Mouse (Mus musculus) erythroblast, adult 5-6 weeks (primary cell): ENCODE data around the gene Prlr. TPM values are rescaled to one million over a fixed set of nuclear protein-coding genes. Genes with fewer than 3 reads are reported as not detected.

Experiments
- ATAC-seq: replicated peaks from 2 replicates; pipeline ENCODE4 v1.8.0; 2016; ENCODE audit warnings: moderate number of reproducible peaks, mild to moderate bottlenecking, moderate TSS enrichment, inconsistent platforms; ENCODE audit not compliant: poor library complexity, low FRiP score, severe bottlenecking
- total RNA-seq, 2 experiments: library from RNA; stranded (forward) in 1 of 2; stranded (reverse) in 1 of 2; fragments of 150-400 nt in 1 of 2; fragments of 200-764, 138-1000 nt in 1 of 2; gene quantifications; 2 replicates each; pipeline versions ENCODE4 v1.2.3 to v1.2.4; 2015 to 2017; ENCODE audit warnings: low replicate concordance in 2 of 2

Prlr gene
- total RNA-seq, 2 experiments from 2014 or later: 0.09 to 2.9 TPM

GRCm38 (mm10) chr15:10223614-10224155, 46.6 kb downstream of the Prlr start:
- no peak for ATAC-seq

GRCm38 (mm10) chr15:10225701-10226100, 48.7 kb downstream of the Prlr start:
- no peak for ATAC-seq

GRCm38 (mm10) chr15:10228636-10229035, 51.6 kb downstream of the Prlr start:
- no peak for ATAC-seq

GRCm38 (mm10) chr15:10235977-10236376, 58.9 kb downstream of the Prlr start:
- ATAC-seq: no peak

GRCm38 (mm10) chr15:10236812-10237211, 59.8 kb downstream of the Prlr start:
- ATAC-seq: no peak

GRCm38 (mm10) chr15:10238454-10238853, 61.4 kb downstream of the Prlr start:
- ATAC-seq: no peak

- no peak for ATAC-seq
Observed at GRCm38 (mm10) chr15:10240228-10240795, 63.3 kb downstream of the Prlr start.

- ATAC-seq: no peak
Observed at GRCm38 (mm10) chr15:10242250-10242649, 65.2 kb downstream of the Prlr start.

GRCm38 (mm10) chr15:10249285-10249684, 72.2 kb downstream of the Prlr start:
- no peak for ATAC-seq

GRCm38 (mm10) chr15:10250784-10251183, 73.7 kb downstream of the Prlr start:
- no peak for ATAC-seq

- no peak for ATAC-seq
Observed at GRCm38 (mm10) chr15:10252526-10252925, 75.5 kb downstream of the Prlr start.

GRCm38 (mm10) chr15:10262219-10262618, 85.2 kb downstream of the Prlr start:
- no peak for ATAC-seq

GRCm38 (mm10) chr15:10262641-10263040, 85.6 kb downstream of the Prlr start:
- ATAC-seq: no peak

GRCm38 (mm10) chr15:10263420-10263819, 86.4 kb downstream of the Prlr start:
- ATAC-seq: no peak

GRCm38 (mm10) chr15:10264885-10265284, 87.8 kb downstream of the Prlr start:
- ATAC-seq: no peak

- no peak for ATAC-seq
Observed at GRCm38 (mm10) chr15:10267251-10267650, 90.2 kb downstream of the Prlr start.

- ATAC-seq: no peak
Observed at GRCm38 (mm10) chr15:10276386-10276785, 99.3 kb downstream of the Prlr start.

- ATAC-seq: no peak
Observed at GRCm38 (mm10) chr15:10277461-10277860, 100.4 kb downstream of the Prlr start.

GRCm38 (mm10) chr15:10281546-10281945, 104.5 kb downstream of the Prlr start:
- no peak for ATAC-seq

GRCm38 (mm10) chr15:10283661-10284060, 106.6 kb downstream of the Prlr start:
- no peak for ATAC-seq

GRCm38 (mm10) chr15:10296570-10296969, 119.5 kb downstream of the Prlr start:
- no peak for ATAC-seq

- ATAC-seq: no peak
Observed at GRCm38 (mm10) chr15:10298058-10298457, 121.0 kb downstream of the Prlr start.
